Mouse (Mus musculus) embryonic stem cell, embryonic (primary cell): ENCODE measurements around the gene Trim5.

Source experiments
- CTCF ChIA-PET, 4 experiments: fragments of 300-600 bp in 2 of 4; fragments of 350-600 bp in 2 of 4; sonication (Branson Sonifier 250); formaldehyde crosslinking; loops; one replicate each; lab custom pipeline; 2022; ENCODE audit warnings: inconsistent platforms in 2 of 4; lab: Charles Lee
- POLR2A ChIA-PET, 4 experiments: fragments of 300-600 bp in 2 of 4; fragments of 350-600 bp in 2 of 4; sonication (Branson Sonifier 250); formaldehyde crosslinking; loops; one replicate each; lab custom pipeline; 2022; ENCODE audit warnings: antibody characterized with exemption in 4 of 4, inconsistent platforms in 1 of 4; lab: Charles Lee

The Trim5 gene

GRCm38 (mm10) chr7:104218701-104219569 is 69.0 kb downstream of the Trim5 start, which contains the start of gene Trim6:
Gene Trim6, plus strand, starts transcription at chr7:104218793.
- ChIA-PET CTCF (interaction anchor here in 1 of 4 experiments (0.7 to 1.5 kb wide), 2 partner anchors 12 to 1432 kb away, joined by 3 read pairs; partner anchors contain the start of gene Dnhd1), POLR2A (interaction anchor here (0.6 to 4.8 kb wide), 36 partner anchors 9 to 1592 kb away, joined by 3 to 31 read pairs (median 4); partner anchors contain the start of genes Trim34a (in 4 of the 4), Trim12c (in 2 of the 4), Dnhd1 (in 1 of the 4) and Fam160a2 (in 1 of the 4))

- POLR2A ChIA-PET: interaction anchor here in 3 of 4 experiments (0.6 to 5.5 kb wide), 10 partner anchors 9 to 599 kb away, joined by 3 to 29 read pairs (median 4); partner anchors contain the start of genes Trim12c (in 1 of the 3) and Trim34a (in 1 of the 3)
- CTCF ChIA-PET: no interaction called here
Observed at GRCm38 (mm10) chr7:104217881-104218280, 70.0 kb downstream of the Trim5 start.

- POLR2A ChIA-PET: interaction anchor here in 2 of 4 experiments (0.6 to 5.5 kb wide), 4 partner anchors 10 to 33 kb away, joined by 3 to 29 read pairs (median 4); partner anchors contain the start of gene Olfr648 (in 1 of the 2)
Observed at GRCm38 (mm10) chr7:104216011-104216535, 71.8 kb downstream of the Trim5 start.

More at GRCm38 (mm10) chr7:104216011-104216535, 71.8 kb downstream of the Trim5 start:
- CTCF ChIA-PET: no interaction called here
